10 mouse cellular contexts compared by ENCODE assay signal in the genomic region with DNA sequence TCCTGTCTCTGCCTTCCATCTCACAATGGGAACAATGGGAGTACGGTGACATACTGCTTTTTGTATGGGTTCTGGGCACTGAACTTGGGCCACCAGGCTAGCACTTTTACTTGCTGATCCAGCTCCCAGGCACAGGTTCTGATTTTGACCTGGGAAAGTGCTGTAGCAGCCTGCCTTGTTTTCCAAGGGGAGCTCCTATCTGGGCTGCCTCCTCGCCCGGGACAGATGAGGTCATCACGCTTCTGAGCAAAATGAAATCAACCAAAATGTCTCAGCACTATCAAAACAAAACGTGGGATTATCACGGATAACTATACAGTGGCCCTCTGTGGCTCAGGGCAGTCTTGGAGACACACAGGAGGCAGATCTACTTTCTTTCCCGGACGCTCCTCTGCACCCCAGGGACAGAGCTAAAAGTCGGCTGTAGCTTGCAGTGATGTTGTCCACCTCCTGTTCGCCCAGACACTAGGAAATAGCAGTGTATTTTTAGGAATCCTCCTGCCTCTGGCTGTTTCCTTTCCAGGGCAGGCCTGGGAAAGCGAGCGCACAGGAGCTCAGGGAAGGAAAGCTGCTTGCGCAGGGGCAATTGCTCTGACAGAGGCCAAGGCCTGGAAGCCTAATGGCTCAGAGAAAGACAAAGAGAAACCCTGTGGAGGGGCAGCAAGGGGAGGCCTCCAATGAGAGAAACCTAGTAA. TPM values are rescaled to one million over a fixed set of nuclear protein-coding genes. Genes with fewer than 3 reads are reported as not detected.
DNase-seq lines count a peak whose midpoint lies in the region; ATAC-seq and TF ChIP-seq lines count a peak whose summit lies in the region.
"Had no signal": no experiment of that assay in that cellular context is flagged by ENCODE, and none has a peak within 500 bp of the region (broad histone marks: within the 10 kb centered on the region; RNA-seq: fewer than 3 reads in every experiment).

No protein-coding gene starts in this region.

- no peak overlapping the region for H3K9ac ChIP-seq in hindbrain, embryonic 12.5 days
- H3K9ac ChIP-seq in intestine, embryonic 16.5 days (ENCODE audit: low read depth, low read length): peak overlapping the region; percentile 55
- no peak overlapping the region for H3K9ac ChIP-seq in liver, embryonic 12.5 days
- H3K9ac ChIP-seq: hindbrain, embryonic 14.5 days; limb, embryonic 12.5 days had no signal

- H3K4me1 ChIP-seq in hindbrain, embryonic 10.5 days (replicated peaks): peaks cover 39% of the 10 kb centered on the region
- peaks cover 14% of the 10 kb centered on the region for H3K4me1 ChIP-seq in hindbrain, embryonic 12.5 days
- peaks cover 26% of the 10 kb centered on the region for H3K4me1 ChIP-seq in intestine, embryonic 16.5 days (ENCODE audit: control insufficient read depth, insufficient read depth, low read length)
- H3K4me1 ChIP-seq in liver, embryonic 12.5 days: peaks cover 26% of the 10 kb centered on the region

- intact Hi-C loops in left cerebral cortex, postnatal 25 days (cut with DNase I): loop anchor here (5.0 kb wide), 1 partner anchor 60 kb away; no protein-coding TSS in a partner anchor

- H3K36me3 ChIP-seq in hindbrain, embryonic 10.5 days: no peaks in the 10 kb centered on the region
- H3K36me3 ChIP-seq in hindbrain, embryonic 12.5 days: no peaks in the 10 kb centered on the region
- H3K36me3 ChIP-seq in intestine, embryonic 16.5 days (ENCODE audit: control insufficient read depth, insufficient read depth, low read length): no peaks in the 10 kb centered on the region
- H3K36me3 ChIP-seq in liver, embryonic 12.5 days: no peaks in the 10 kb centered on the region
- H3K36me3 ChIP-seq: limb, embryonic 12.5 days had no signal

- TF ChIP-seq CTCF in layer of hippocampus, adult 2 months (conservative IDR thresholded peaks at IDR 0.05): no peak

- ATAC-seq in hindbrain, embryonic 12.5 days (ENCODE audit: low FRiP score): no peak
- ATAC-seq in intestine, embryonic 16.5 days: peak; percentile 39
- no peak for ATAC-seq in liver, embryonic 12.5 days

- H3K4me2 ChIP-seq in hindbrain, embryonic 12.5 days (replicated peaks): no peak overlapping the region
- peak overlapping the region; percentile 19; the same call in 1 of the 2 replicates for H3K4me2 ChIP-seq in intestine, embryonic 16.5 days (ENCODE audit: low read depth, low read length)
- H3K4me2 ChIP-seq in liver, embryonic 12.5 days: 0 out of 2 replicates have a peak overlapping the region, but pooled peaks have one; percentile 14
- H3K4me2 ChIP-seq: hindbrain, embryonic 14.5 days; limb, embryonic 12.5 days had no signal

- no peaks in the 10 kb centered on the region for H3K9me3 ChIP-seq in hindbrain, embryonic 10.5 days
- H3K9me3 ChIP-seq in hindbrain, embryonic 12.5 days (replicated peaks): no peaks in the 10 kb centered on the region
- no peaks in the 10 kb centered on the region for H3K9me3 ChIP-seq in intestine, embryonic 16.5 days (ENCODE audit: control insufficient read depth, low read length)
- H3K9me3 ChIP-seq in liver, embryonic 12.5 days (replicated peaks): no peaks in the 10 kb centered on the region
- H3K9me3 ChIP-seq: limb, embryonic 12.5 days had no signal

- 49% methylated on average over 13 of the region's 13 CpGs for WGBS in hindbrain, embryonic 10.5 days
- 50% methylated on average over 13 of the region's 13 CpGs for WGBS in hindbrain, embryonic 12.5 days
- WGBS in intestine, embryonic 16.5 days: 41% methylated on average over 13 of the region's 13 CpGs
- 56% methylated on average over 13 of the region's 13 CpGs for WGBS in liver, embryonic 12.5 days (ENCODE audit: insufficient replicate concordance)

- H3K27ac ChIP-seq in hindbrain, embryonic 10.5 days: peak overlapping the region; percentile 82
- no peak overlapping the region for H3K27ac ChIP-seq in hindbrain, embryonic 12.5 days
- peak overlapping the region; percentile 89 for H3K27ac ChIP-seq in intestine, embryonic 16.5 days (ENCODE audit: low read length)
- H3K27ac ChIP-seq in liver, embryonic 12.5 days: peak overlapping the region; percentile 66
- H3K27ac ChIP-seq in layer of hippocampus, adult 2 months: no peak overlapping the region
- H3K27ac ChIP-seq: hindbrain, embryonic 14.5 days; limb, embryonic 12.5 days had no signal

- peak; percentile 48 for DNase-seq in hindbrain, embryonic 10.5 days (ENCODE audit: low spot score)
- DNase-seq in heart, adult 11 months: peak; percentile 97
- DNase-seq in layer of hippocampus, adult 2 months (ENCODE audit: low spot score in 2 of 2): no peak
- DNase-seq in right cerebral cortex, postnatal 25 days: no peak
- no peak for DNase-seq in left cerebral cortex, postnatal 25 days (ENCODE audit: low spot score in 2 of 2)

- H3K4me3 ChIP-seq in hindbrain, embryonic 10.5 days: no peak overlapping the region
- no peak overlapping the region for H3K4me3 ChIP-seq in hindbrain, embryonic 12.5 days
- H3K4me3 ChIP-seq in intestine, embryonic 16.5 days (ENCODE audit: low read length): no peak overlapping the region
- no peak overlapping the region for H3K4me3 ChIP-seq in liver, embryonic 12.5 days
- no peak overlapping the region for H3K4me3 ChIP-seq in layer of hippocampus, adult 2 months
- H3K4me3 ChIP-seq: limb, embryonic 12.5 days had no signal

- no peaks in the 10 kb centered on the region for H3K27me3 ChIP-seq in hindbrain, embryonic 10.5 days (ENCODE audit: insufficient read depth, poor library complexity, severe bottlenecking)
- H3K27me3 ChIP-seq in hindbrain, embryonic 12.5 days: no peaks in the 10 kb centered on the region
- H3K27me3 ChIP-seq in intestine, embryonic 16.5 days (replicated peaks; ENCODE audit: control insufficient read depth, insufficient read depth, low read length): no peaks in the 10 kb centered on the region
- no peaks in the 10 kb centered on the region for H3K27me3 ChIP-seq in liver, embryonic 12.5 days (replicated peaks)
- H3K27me3 ChIP-seq: limb, embryonic 12.5 days had no signal

RNA-seq across cellular contexts. Expression of a gene that starts 27.8 kb away (rescaled TPM):
- polyA plus RNA-seq in hindbrain, embryonic 10.5 days (2016; fragmentation: Nextera tagmentation; extraction: Ambion mirVana): 28.3 and 28.4 TPM in 2 replicates
- 17.5 and 19.2 TPM in 2 replicates for polyA plus RNA-seq in hindbrain, embryonic 12.5 days (2016; fragmentation: Nextera tagmentation; extraction: Ambion mirVana)
- 5.5 and 7.0 TPM in 2 replicates for polyA plus RNA-seq in intestine, embryonic 16.5 days (2015; fragmentation: Nextera tagmentation; extraction: Ambion mirVana)
- polyA plus RNA-seq in liver, embryonic 12.5 days (2016; fragmentation: Nextera tagmentation; extraction: Ambion mirVana): 3.4 and 3.7 TPM in 2 replicates
- 1 to 10 TPM; 6.3 to 9.4 TPM for total RNA-seq in layer of hippocampus, adult 2 months (2021)
- total RNA-seq in left cerebral cortex, postnatal 25 days (2021): 10 to 100 TPM in 1 of 2 experiments, 1 to 10 TPM in 1; 7.6 to 11.0 TPM

Comparison
In these comparisons a context has a peak if more than half of its experiments do, and no peak if none do; other contexts are left out.
1. H3K27ac ChIP-seq: peak in hindbrain, embryonic 10.5 days (single experiment), intestine, embryonic 16.5 days (single experiment) and liver, embryonic 12.5 days (single experiment); none in hindbrain, embryonic 12.5 days (single experiment) and layer of hippocampus, adult 2 months (single experiment).
2. DNase-seq: peak in hindbrain, embryonic 10.5 days (single experiment) and heart, adult 11 months (single experiment); none in layer of hippocampus, adult 2 months (0 of 2), right cerebral cortex, postnatal 25 days (single experiment) and left cerebral cortex, postnatal 25 days (0 of 2).